Mouse (Mus musculus) kidney, postnatal 10 days (tissue): Measurements from ENCODE around the gene Vmn1r159.
"Not testable (repeated sequence)": the region's sequence is repeated elsewhere in the genome, so short reads cannot be mapped to it uniquely, and the experiment has no call there.

Experiments
- DNase-seq: peaks from one replicate; pipeline ENCODE4 v3.0.0; 2021; ENCODE audit warnings: mixed read lengths

Vmn1r159 gene

GRCm38 (mm10) chr7:22843505-22843904 is at the start of gene Vmn1r159:
TSS of gene Vmn1r159 (minus strand) at chr7:22843605.
- DNase-seq, result not testable (repeated sequence)

- not testable (repeated sequence) for DNase-seq
Observed at GRCm38 (mm10) chr7:22870924-22871323, 27.5 kb upstream of the Vmn1r159 start, which contains the start of gene Vmn1r160. TSS of gene Vmn1r160 (plus strand) at chr7:22871224.
